Mouse (Mus musculus) gastrocnemius, postnatal 36 days (tissue): ENCODE measurements around the gene 1700019D03Rik. TPM values are rescaled to one million over a fixed set of nuclear protein-coding genes. Genes with fewer than 3 reads are reported as not detected.

Experiments used
- DNase-seq, 2 experiments: peaks; one replicate each; pipeline ENCODE4 v3.0.0; 2022
- intact Hi-C: fragments of 180-260 bp; cut with DNase I; formaldehyde crosslinking; loops from one replicate; pipeline ENCODE4 v1.15.1; 2025
- long read RNA-seq, 2 experiments: library from polyadenylated mRNA; stranded (forward); transcript quantifications; one replicate each; pipeline ENCODE4 v2.0.0; 2021
- total RNA-seq, 2 experiments: library from RNA; stranded (reverse); gene quantifications; 2 replicates each; pipeline ENCODE4 v1.2.3; 2021

1700019D03Rik gene
- 1 to 10 TPM in 1 of 2 experiments, under 1 TPM in 1; 0.89 to 1.5 TPM for total RNA-seq
- long read RNA-seq, experiment 1: 0 reads
- long read RNA-seq, experiment 2: 0 reads

GRCm38 (mm10) chr1:53020079-53020478 lies at the start of gene 1700019D03Rik:
TSS of gene 1700019D03Rik (minus strand) at chr1:53020179.
- intact Hi-C loops: no loop called here
- no peak for DNase-seq

- intact Hi-C loops: no loop called here
- DNase-seq: peak in 1 of 2 experiments; percentile 12
These were observed 43.9 kb upstream of the 1700019D03Rik start for GRCm38 (mm10) chr1:53063921-53064320.

GRCm38 (mm10) chr1:53061871-53062608 lies 42.1 kb upstream of the 1700019D03Rik start:
- no peak for DNase-seq
- intact Hi-C loops: no loop called here

- DNase-seq: no peak
- intact Hi-C loops: no loop called here
These were observed 41.4 kb upstream of the 1700019D03Rik start, which contains the start of gene Mstn for GRCm38 (mm10) chr1:53061340-53061739. TSS of gene Mstn (plus strand) at chr1:53061640.

- DNase-seq: no peak
- intact Hi-C loops: no loop called here
These were observed 40.5 kb upstream of the 1700019D03Rik start for GRCm38 (mm10) chr1:53060499-53060898.

GRCm38 (mm10) chr1:53059106-53059505 lies 39.1 kb upstream of the 1700019D03Rik start:
- no peak for DNase-seq
- intact Hi-C loops: loop anchor here (5.0 kb wide), 1 partner anchor 33 kb away; no protein-coding TSS in a partner anchor

- intact Hi-C loops: loop anchor here (1.0 kb wide), 1 partner anchor 221 kb away; no protein-coding TSS in a partner anchor
These were observed 33.4 kb upstream of the 1700019D03Rik start for GRCm38 (mm10) chr1:53053087-53054022.

DNA sequence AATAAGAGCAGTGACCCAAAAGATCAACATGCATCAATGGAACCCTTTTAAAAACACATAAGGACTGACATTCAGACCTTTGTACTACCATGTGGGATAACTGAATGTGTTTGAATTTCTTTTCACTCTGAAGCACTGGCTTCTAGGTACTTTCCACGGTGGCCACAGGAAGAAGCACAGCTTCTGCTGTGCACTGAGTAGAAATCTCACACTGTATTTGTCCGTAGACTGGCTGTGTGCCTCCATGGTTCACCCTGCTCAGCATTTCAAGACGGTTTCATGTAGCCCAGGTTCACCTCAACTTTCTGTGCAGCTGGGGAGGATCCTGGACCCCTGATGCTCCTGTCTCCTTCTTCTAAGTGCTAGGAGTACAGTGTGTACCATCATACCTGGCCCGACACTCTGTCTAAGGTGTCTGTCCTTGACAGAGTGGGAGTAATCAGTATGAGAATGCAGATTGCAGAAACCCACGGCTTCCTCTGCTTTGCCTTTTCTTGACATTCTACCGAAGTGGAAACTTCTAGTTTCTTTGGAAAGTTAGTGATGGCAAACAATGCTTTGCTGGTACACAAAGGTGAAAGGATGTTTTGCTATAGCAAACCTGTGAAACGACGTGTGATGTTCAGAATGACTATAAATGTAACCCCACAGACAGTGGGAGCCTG lies 29.9 kb upstream of the 1700019D03Rik start:
- intact Hi-C loops: no loop called here

More at GRCm38 (mm10) chr1:53053087-53054022, 33.4 kb upstream of the 1700019D03Rik start:
- DNase-seq: peak in 1 of 2 experiments; percentile 50

GRCm38 (mm10) chr1:53037443-53037871 lies 17.5 kb upstream of the 1700019D03Rik start:
- intact Hi-C loops: loop anchor here (10.0 kb wide), 1 partner anchor 183 kb away; no protein-coding TSS in a partner anchor
- DNase-seq: peak in 1 of 2 experiments; percentile 5

More for the DNA sequence above, 29.9 kb upstream of the 1700019D03Rik start:
- DNase-seq: no peak

DNA sequence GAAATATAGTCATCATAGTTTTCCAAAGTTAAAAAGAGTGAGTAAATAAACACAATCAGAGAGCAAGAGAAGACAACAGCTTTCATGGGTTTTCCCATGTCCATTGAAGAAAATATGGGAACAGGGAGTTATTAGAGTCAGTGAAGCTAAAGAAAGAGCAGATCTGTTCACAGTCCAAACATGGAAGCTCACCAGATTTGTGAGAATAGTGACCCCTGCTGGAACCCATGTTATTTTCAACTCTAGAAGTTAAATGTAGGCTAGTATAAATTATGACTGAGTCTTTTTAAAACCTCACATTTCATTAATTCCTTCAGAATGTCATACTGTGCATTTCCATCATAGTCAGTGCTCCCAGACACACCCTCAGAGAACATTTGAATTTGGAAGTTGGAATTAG lies 12.6 kb upstream of the 1700019D03Rik start:
- no peak for DNase-seq
- intact Hi-C loops: loop anchor here (10.0 kb wide), 1 partner anchor 178 kb away; no protein-coding TSS in a partner anchor

DNA sequence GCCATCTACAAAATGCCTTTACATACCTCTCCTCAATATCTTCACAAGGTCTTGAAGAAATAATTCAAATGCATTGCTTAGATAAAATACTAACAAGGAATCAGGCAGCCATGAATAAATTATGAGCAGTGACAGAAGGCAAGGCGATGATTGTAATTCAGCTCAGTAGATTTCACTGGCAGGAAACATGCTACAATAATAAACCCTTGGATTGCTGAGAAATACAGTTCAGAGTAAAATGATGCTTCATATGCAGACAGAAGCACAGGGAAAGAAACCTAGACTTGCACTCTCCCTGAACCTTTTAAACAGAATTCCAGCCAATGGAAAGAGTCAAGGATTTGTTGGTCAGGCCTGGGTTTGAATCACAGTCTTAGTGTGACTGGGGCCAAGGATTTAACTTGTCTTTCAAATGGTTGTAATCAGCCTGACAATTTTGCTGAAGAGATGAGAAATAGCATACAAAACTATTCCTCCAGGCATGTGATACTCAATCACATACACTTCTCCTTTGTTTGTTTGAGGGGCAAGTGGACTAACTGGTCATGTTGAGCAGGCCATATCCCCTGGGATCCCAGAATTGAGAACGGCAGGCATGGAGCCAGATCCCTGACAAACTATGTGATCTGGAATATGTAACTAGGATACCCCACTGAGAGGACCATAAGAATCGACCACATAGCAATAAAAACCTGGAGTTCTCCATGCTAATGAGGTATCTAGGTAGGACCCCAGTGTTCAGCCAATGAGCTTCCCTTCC lies 1.1 kb downstream of the 1700019D03Rik start:
- intact Hi-C loops: no loop called here
- DNase-seq: no peak

GRCm38 (mm10) chr1:53015606-53016005 lies 4.4 kb downstream of the 1700019D03Rik start:
- no peak for DNase-seq
- intact Hi-C loops: no loop called here

GRCm38 (mm10) chr1:53014716-53015115 lies 5.3 kb downstream of the 1700019D03Rik start:
- no peak for DNase-seq

DNA sequence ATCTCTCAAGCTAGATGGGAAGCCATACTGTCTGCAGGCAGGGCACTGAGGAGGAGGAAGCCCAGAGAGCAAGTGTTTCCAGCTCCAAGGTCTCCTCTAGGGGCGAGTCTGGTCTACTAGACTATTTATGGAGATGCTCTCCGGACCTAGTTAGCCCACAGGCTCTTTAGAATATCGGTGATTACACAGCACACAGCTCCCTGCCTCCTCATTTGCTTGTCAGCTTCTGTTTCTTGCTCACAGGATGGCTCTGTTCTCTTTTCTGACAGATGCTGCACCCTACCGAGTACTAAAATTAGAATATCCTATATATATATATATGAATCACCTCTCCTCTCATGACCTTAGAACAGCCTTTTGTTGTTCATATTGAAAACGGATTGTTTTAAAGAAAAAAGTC lies 33.3 kb downstream of the 1700019D03Rik start:
- intact Hi-C loops: no loop called here

More at GRCm38 (mm10) chr1:53014716-53015115, 5.3 kb downstream of the 1700019D03Rik start:
- intact Hi-C loops: no loop called here

GRCm38 (mm10) chr1:52973198-52973597 lies 46.8 kb downstream of the 1700019D03Rik start:
- intact Hi-C loops: no loop called here
- DNase-seq: no peak

More for the DNA sequence above, 33.3 kb downstream of the 1700019D03Rik start:
- DNase-seq: no peak

DNA sequence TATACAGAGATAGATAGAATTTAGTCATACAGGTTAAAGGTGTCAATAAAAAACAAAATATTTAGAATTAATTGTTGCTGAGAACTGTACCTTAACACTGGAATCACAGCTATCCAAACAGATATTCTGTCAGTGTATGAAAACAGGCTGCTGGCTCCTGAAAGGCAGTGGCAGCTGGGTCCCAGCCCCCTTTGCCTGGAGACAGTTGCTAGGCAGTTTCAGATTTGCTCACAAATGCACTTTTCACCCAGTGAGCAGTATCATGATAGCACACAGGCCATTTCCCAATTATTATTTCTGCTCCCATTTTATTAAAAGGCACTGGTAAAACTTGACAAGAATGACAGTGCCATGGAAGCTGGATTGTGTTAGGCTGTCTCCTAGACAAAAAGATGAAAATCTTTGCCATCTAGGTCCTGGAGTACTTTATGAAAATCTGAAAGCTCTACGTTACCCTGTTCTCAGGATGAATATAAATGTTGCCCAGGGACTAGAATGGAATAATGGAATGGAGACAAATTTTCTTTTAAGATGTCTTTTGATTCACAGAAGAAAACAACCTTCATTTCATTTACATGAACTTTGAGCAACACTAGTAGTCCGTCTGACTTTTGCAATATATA lies 48.0 kb downstream of the 1700019D03Rik start:
- DNase-seq: no peak
- intact Hi-C loops: no loop called here

GRCm38 (mm10) chr1:52964581-52964980 lies 55.4 kb downstream of the 1700019D03Rik start:
- DNase-seq: no peak
- intact Hi-C loops: no loop called here

DNA sequence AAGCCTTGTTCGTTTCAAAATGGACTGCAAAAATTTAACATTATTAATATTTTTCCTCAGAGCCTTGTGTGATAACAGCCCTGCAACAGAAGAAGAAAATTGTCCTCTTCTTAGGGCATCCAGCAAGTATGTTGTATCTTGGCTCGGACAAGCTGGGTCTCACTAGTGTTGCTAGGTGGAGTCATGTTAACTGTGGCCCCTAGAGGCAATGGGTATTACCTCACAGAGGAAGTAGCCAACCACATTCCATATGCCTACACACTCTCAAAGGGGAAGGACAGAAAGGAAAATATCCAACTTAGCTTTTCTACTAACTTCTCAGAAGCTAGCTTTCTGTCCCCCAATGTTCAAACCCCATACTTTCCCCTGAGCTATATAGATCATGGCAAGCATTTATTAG lies 56.9 kb downstream of the 1700019D03Rik start:
- no peak for DNase-seq
- intact Hi-C loops: no loop called here

DNA sequence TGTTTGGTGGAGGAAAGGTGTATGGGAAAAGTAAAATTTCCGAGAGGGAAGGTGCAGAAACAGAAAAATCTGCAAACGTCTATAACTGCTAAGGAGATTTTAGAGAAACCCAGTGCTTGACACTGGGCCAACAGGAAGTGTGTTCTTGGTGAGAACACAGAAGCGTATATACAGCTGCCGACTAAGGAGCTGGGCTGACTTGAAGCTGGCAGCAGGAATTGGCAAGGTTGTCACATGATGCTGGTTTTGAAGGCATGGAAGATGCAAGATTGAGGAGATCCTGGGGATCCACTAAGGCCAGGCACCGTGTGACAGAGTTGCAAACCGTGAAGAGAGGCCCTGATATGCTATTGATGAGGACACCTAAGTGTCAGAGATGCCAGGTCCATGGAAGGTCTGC lies 59.8 kb downstream of the 1700019D03Rik start:
- intact Hi-C loops: no loop called here
- DNase-seq: no peak
